Mouse (Mus musculus) heart, embryonic 10.5 days (tissue): Measurements from ENCODE around the gene Extl1. TPM values are rescaled to one million over a fixed set of nuclear protein-coding genes. Genes with fewer than 3 reads are reported as not detected.

Experiments used
- polyA plus RNA-seq: library from polyadenylated mRNA; unstranded; fragments of >200 nt; fragmentation: Nextera tagmentation; extraction: Ambion mirVana; gene quantifications from 2 replicates; pipeline ENCODE4 v1.2.1, GENCODE M21; 2016

The Extl1 gene
- polyA plus RNA-seq, 1 experiment from 2014 or later = 1.9 TPM

Other genes with a start within 250 kb of the Extl1 start
- gene Cep85, start 196.7 kb downstream of the Extl1 start, polyA plus RNA-seq = 28.2 and 31.1 TPM in 2 replicates
- not detected in 2 replicates for gene Gm7534, start 180.8 kb downstream of the Extl1 start, polyA plus RNA-seq
- gene Catsper4, start 156.5 kb downstream of the Extl1 start, polyA plus RNA-seq = not detected in 2 replicates
- 1.2 TPM in 2 replicates for gene Cnksr1, start 145.5 kb downstream of the Extl1 start, polyA plus RNA-seq
- gene E130218I03Rik, start 140.2 kb downstream of the Extl1 start, polyA plus RNA-seq = 0.19 and 0.28 TPM in 2 replicates
- 13.3 and 15.3 TPM in 2 replicates for gene Zfp593, start 138.3 kb downstream of the Extl1 start, polyA plus RNA-seq
- gene Gm30191, start 136.9 kb downstream of the Extl1 start, polyA plus RNA-seq = not detected in 2 replicates
- gene Grrp1, start 129.7 kb downstream of the Extl1 start, polyA plus RNA-seq = 6.3 and 8.8 TPM in 2 replicates
- gene Pdik1l, start 96.0 kb downstream of the Extl1 start, polyA plus RNA-seq = 15.8 and 18.2 TPM in 2 replicates
- gene Trim63, start 68.7 kb downstream of the Extl1 start, polyA plus RNA-seq = 47.5 and 77.0 TPM in 2 replicates
- gene Slc30a2, start 40.7 kb downstream of the Extl1 start, polyA plus RNA-seq = 0.09 and 0.36 TPM in 2 replicates
- gene Pafah2, start 12.5 kb upstream of the Extl1 start, polyA plus RNA-seq = 8.0 and 9.6 TPM in 2 replicates
- gene Stmn1, start 84.5 kb upstream of the Extl1 start, polyA plus RNA-seq = 838 and 1,170 TPM in 2 replicates
- gene Paqr7, start 112.8 kb upstream of the Extl1 start, polyA plus RNA-seq = 7.8 and 14.5 TPM in 2 replicates
- 16.1 and 17.2 TPM in 2 replicates for gene Aunip, start 127.1 kb upstream of the Extl1 start, polyA plus RNA-seq
- 155 and 166 TPM in 2 replicates for gene Mtfr1l, start 151.5 kb upstream of the Extl1 start, polyA plus RNA-seq
- gene Selenon, start 168.3 kb upstream of the Extl1 start, polyA plus RNA-seq = 8.0 and 9.0 TPM in 2 replicates